Mouse (Mus musculus) bone marrow, adult 2 months (tissue): Measurements from ENCODE around the gene H2afj.

Experiments used
- CTCF ChIP-seq: fragments of 200-500 bp; IDR thresholded peaks from 2 replicates; pipeline ENCODE4 v1.5.1; 2011; ENCODE audit warnings: low read length, control low read depth; ENCODE audit not compliant: control insufficient read depth, insufficient read depth
- POLR2A ChIP-seq: fragments of 200-500 bp; IDR thresholded peaks from 2 replicates; pipeline ENCODE4 v1.6.1; 2011; ENCODE audit warnings: low read depth, mild to moderate bottlenecking, control low read depth, low read length, borderline replicate concordance; ENCODE audit not compliant: control insufficient read depth

- no peak for TF ChIP-seq CTCF
- TF ChIP-seq POLR2A: no peak
These were observed 50.4 kb downstream of the H2afj start for GRCm38 (mm10) chr6:136858420-136858819.
